Mouse (Mus musculus): Measurements from ENCODE around the gene Sox5. TPM values are rescaled to one million over a fixed set of nuclear protein-coding genes. Genes with fewer than 3 reads are reported as not detected.

Sox5 gene
- polyA plus RNA-seq, 1 experiment: 2.5 TPM

DNA sequence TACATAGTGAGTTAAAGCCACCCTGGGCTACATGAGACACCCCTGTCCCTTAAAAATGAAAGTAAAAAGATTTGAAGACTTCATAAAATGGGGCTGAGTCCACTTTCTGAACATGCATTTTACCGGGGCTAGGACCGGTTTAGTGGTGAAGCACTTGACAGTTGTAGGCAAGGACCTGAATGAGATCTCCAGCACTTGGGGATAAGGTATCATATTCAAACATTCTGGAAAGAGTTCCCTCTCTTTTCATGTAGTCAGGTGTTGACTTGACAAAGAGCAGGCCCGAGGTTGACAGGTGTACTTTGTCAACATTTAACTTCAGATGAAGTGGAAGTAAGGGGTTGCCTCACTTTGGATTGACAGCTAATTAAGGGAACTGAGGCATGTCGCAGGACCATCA lies 458.4 kb downstream of the Sox5 start:
- WGBS: 86% methylated on average over 4 of the region's 4 CpGs
- Histone ChIP-seq H3K4me3 (ENCODE audit: extremely low read depth, insufficient read depth, insufficient read length) (no peak overlapping the region), H3K27ac (ENCODE audit: insufficient read depth, low read length) (no peak overlapping the region), H3K4me1 (ENCODE audit: control insufficient read depth, insufficient read depth, insufficient read length) (no peaks in the 10 kb centered on the region), H3K36me3 (ENCODE audit: control insufficient read depth, insufficient read depth, low read length) (no peaks in the 10 kb centered on the region), H3K27me3 (ENCODE audit: control insufficient read depth, insufficient read depth, low read length) (no peaks in the 10 kb centered on the region)
- no peak for TF ChIP-seq CTCF (IDR thresholded peaks at IDR 0.05; ENCODE audit: extremely low read depth, insufficient read depth, insufficient read length, insufficient replicate concordance)
- no peak for TF ChIP-seq POLR2A (IDR thresholded peaks at IDR 0.05; ENCODE audit: low read depth, low read length)
- DNase-seq (ENCODE audit: low read depth in 1 of 2, low spot score in 2 of 2): no peak

DNA sequence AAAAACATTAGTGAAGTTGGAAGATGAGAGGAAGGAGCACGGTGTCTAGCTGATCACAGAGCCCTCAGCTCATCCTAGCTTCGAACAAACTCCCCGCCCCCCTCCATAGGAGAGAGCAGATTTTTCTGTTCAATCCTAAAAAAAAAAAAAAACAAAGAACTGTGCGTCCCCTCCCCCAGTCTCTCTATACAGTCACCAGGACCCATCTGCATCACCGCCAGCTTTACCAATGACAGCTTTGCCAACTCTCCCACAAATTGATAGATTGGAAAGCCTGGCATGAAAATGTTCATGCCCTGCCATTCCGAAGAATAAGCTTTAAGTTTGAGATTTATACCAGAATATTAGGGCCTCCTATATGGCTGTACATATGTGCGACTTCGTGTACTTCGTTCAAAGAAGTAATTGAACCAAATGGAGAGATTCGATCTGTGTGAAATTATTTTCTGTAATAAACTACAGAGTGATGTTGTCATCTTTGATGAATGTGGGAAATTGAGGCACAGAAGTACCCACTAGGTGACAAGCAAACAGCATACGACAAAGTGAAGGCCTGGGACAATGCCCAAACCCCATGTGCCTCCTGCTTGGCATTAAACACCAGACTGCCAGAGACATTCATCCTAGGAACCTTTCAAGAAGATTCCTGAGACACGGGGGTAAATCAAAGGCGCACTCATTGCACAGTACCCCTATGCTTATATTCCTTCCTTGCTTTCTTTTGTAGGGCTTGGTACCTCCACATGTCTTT lies 459.3 kb downstream of the Sox5 start:
- Histone ChIP-seq H3K4me3 (ENCODE audit: extremely low read depth, insufficient read depth, insufficient read length) (no peak overlapping the region), H3K4me1 (ENCODE audit: control insufficient read depth, insufficient read depth, insufficient read length) (no peaks in the 10 kb centered on the region), H3K27ac (ENCODE audit: insufficient read depth, low read length) (no peak overlapping the region), H3K36me3 (ENCODE audit: control insufficient read depth, insufficient read depth, low read length) (no peaks in the 10 kb centered on the region), H3K27me3 (ENCODE audit: control insufficient read depth, insufficient read depth, low read length) (no peaks in the 10 kb centered on the region)
- WGBS: 92% methylated on average over 13 of the region's 13 CpGs
- TF ChIP-seq POLR2A (IDR thresholded peaks at IDR 0.05; ENCODE audit: low read depth, low read length) (no peak), CTCF (IDR thresholded peaks at IDR 0.05; ENCODE audit: extremely low read depth, insufficient read depth, insufficient read length, insufficient replicate concordance) (no peak)
- DNase-seq (ENCODE audit: low read depth in 1 of 2, low spot score in 2 of 2): no peak

DNA sequence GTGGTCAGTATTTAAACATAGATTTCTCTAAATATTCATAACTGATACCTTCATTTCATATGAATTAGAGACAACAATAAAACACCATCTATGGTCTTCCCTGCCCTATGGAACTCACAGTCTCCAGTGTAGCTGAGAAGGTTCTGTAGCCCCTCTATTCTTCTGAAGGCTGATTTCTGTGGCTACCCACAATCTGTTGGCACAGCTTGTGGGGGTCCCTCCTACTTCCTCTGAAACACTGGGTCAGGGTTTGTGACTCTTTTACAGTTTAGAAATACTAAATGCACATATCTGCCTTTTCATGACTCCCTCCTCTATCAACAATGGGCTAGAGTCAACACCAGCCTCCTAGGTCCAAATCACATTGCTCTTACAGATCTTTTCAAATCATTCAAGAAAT lies 461.4 kb downstream of the Sox5 start:
- H3K36me3 ChIP-seq (ENCODE audit: control insufficient read depth, insufficient read depth, low read length): no peaks in the 10 kb centered on the region
- no peak overlapping the region for H3K4me3 ChIP-seq (ENCODE audit: extremely low read depth, insufficient read depth, insufficient read length)
- H3K4me1 ChIP-seq (ENCODE audit: control insufficient read depth, insufficient read depth, insufficient read length): no peaks in the 10 kb centered on the region
- no peaks in the 10 kb centered on the region for H3K27me3 ChIP-seq (ENCODE audit: control insufficient read depth, insufficient read depth, low read length)
- TF ChIP-seq CTCF (IDR thresholded peaks at IDR 0.05; ENCODE audit: extremely low read depth, insufficient read depth, insufficient read length, insufficient replicate concordance) (no peak), POLR2A (IDR thresholded peaks at IDR 0.05; ENCODE audit: low read depth, low read length) (no peak)
- H3K27ac ChIP-seq (ENCODE audit: insufficient read depth, low read length): no peak overlapping the region
- DNase-seq (ENCODE audit: low read depth in 1 of 2, low spot score in 2 of 2): no peak

DNA sequence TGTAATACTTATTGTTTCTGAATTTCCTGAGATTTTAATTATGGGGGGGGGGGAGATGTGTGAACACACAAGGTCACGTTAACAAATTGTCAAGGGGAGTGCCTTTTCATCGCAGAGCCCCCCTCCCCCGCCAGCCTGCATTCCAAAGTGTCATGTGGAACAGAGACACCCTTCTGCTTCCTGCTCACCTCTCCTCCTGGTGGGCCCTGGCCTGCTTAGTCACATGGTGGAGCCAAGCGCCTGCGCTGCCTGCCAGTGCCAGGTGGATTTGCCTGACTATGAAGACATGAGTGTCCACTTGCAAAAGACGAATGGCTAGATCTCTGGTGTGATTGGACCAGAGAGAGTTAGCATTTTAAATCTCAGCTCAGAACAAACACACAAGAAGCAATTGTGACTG lies 462.1 kb downstream of the Sox5 start:
- no peak for DNase-seq (ENCODE audit: low read depth in 1 of 2, low spot score in 2 of 2)
- H3K27ac ChIP-seq (ENCODE audit: insufficient read depth, low read length): no peak overlapping the region
- no peak overlapping the region for H3K4me3 ChIP-seq (ENCODE audit: extremely low read depth, insufficient read depth, insufficient read length)
- H3K36me3 ChIP-seq (ENCODE audit: control insufficient read depth, insufficient read depth, low read length): no peaks in the 10 kb centered on the region
- no peaks in the 10 kb centered on the region for H3K27me3 ChIP-seq (ENCODE audit: control insufficient read depth, insufficient read depth, low read length)
- WGBS: 64% methylated on average over 6 of the region's 6 CpGs
- no peak for TF ChIP-seq POLR2A (IDR thresholded peaks at IDR 0.05; ENCODE audit: low read depth, low read length)
- no peak for TF ChIP-seq CTCF (IDR thresholded peaks at IDR 0.05; ENCODE audit: extremely low read depth, insufficient read depth, insufficient read length, insufficient replicate concordance)
- H3K4me1 ChIP-seq (ENCODE audit: control insufficient read depth, insufficient read depth, insufficient read length): no peaks in the 10 kb centered on the region

DNA sequence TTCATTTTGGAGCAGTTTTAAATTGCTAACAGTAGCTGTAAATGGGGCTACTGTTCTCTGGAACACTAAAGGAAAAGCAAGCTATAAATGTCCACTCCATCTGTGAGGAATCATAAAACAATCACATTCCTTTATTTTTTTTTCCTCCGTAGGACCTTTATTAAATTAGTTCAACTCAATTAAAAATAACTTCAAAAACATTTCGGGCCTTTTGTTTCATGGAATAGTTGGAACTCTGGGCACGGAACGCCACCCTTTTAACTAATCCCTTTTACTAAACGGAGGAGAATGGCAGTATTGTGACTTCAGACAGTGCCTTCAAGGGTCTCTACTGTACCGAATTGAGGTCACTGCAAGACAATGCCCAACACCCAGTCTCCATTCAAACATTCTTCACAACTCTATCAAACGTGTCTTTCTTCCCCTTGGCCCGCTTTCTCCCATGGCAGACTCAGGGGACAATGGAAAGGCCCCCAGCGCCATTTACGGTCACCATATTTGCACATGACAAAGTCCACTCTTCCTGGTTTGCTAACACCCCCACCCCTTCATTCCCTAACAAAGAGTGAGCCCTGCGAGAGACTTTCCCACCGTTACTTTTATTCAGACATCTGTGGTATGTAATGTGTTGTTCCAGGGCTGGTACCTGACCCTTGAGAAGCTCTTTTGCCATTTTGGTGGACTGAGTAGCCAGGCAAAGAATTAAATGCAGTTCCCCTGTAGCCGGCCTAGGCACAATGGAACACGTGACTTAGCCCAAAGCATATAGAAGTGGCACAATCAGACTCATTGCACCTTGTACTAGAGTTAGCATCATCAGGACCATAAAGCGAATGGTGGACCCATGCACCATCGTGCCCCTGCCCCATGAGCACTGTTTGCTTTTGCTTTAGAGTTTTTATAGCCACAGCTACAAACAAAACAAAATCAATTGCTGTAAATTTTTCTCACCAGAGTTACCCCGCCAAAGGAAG lies 468.7 kb downstream of the Sox5 start:
- TF ChIP-seq POLR2A (IDR thresholded peaks at IDR 0.05; ENCODE audit: low read depth, low read length) (no peak), CTCF (IDR thresholded peaks at IDR 0.05; ENCODE audit: extremely low read depth, insufficient read depth, insufficient read length, insufficient replicate concordance) (no peak)
- no peaks in the 10 kb centered on the region for H3K36me3 ChIP-seq (ENCODE audit: control insufficient read depth, insufficient read depth, low read length)
- WGBS: 92% methylated on average over 17 of the region's 17 CpGs
- DNase-seq (ENCODE audit: low read depth in 1 of 2, low spot score in 2 of 2): no peak
- H3K27ac ChIP-seq (ENCODE audit: insufficient read depth, low read length): no peak overlapping the region
- H3K4me1 ChIP-seq (ENCODE audit: control insufficient read depth, insufficient read depth, insufficient read length): no peaks in the 10 kb centered on the region
- H3K27me3 ChIP-seq (ENCODE audit: control insufficient read depth, insufficient read depth, low read length): no peaks in the 10 kb centered on the region
- H3K4me3 ChIP-seq (ENCODE audit: extremely low read depth, insufficient read depth, insufficient read length): no peak overlapping the region

DNA sequence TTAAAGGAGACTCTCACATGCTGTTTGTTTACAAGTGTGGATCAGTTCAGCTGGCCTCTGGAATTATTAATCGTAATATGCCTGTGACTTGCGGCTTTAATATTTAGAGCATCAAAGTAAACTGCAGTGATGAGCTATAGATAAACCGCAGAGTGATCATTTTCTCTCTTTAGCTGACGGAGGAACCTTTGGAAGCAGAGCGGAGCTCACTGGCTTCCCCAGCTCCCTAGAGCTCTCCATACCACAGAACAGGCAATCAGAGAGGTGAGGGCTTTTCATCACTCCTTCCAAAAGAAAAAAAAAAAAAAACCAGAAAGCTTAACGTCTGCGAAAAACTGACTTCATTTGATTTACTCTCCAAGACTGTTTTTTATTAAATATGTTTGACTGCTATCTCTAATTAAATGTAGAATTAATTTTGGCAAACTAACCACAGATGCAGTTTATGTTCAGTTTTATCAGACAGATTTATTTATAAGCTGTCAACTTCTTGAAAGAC lies 469.4 kb downstream of the Sox5 start:
- no peaks in the 10 kb centered on the region for H3K4me1 ChIP-seq (ENCODE audit: control insufficient read depth, insufficient read depth, insufficient read length)
- H3K4me3 ChIP-seq (ENCODE audit: extremely low read depth, insufficient read depth, insufficient read length): no peak overlapping the region
- TF ChIP-seq CTCF (IDR thresholded peaks at IDR 0.05; ENCODE audit: extremely low read depth, insufficient read depth, insufficient read length, insufficient replicate concordance) (no peak), POLR2A (IDR thresholded peaks at IDR 0.05; ENCODE audit: low read depth, low read length) (no peak)
- no peaks in the 10 kb centered on the region for H3K27me3 ChIP-seq (ENCODE audit: control insufficient read depth, insufficient read depth, low read length)
- H3K27ac ChIP-seq (ENCODE audit: insufficient read depth, low read length): no peak overlapping the region
- H3K36me3 ChIP-seq (ENCODE audit: control insufficient read depth, insufficient read depth, low read length): no peaks in the 10 kb centered on the region
- no peak for DNase-seq (ENCODE audit: low read depth in 1 of 2, low spot score in 2 of 2)
- 93% methylated on average over 7 of the region's 7 CpGs for WGBS

Measured in spleen, adult 2 months (tissue).